Mouse (Mus musculus): ENCODE results near the gene Abhd5. TPM values are rescaled to one million over a fixed set of nuclear protein-coding genes. Genes with fewer than 3 reads are reported as not detected.

Gene Abhd5
- polyA plus RNA-seq, 1 experiment from 2014 or later = 15.9 TPM

DNA sequence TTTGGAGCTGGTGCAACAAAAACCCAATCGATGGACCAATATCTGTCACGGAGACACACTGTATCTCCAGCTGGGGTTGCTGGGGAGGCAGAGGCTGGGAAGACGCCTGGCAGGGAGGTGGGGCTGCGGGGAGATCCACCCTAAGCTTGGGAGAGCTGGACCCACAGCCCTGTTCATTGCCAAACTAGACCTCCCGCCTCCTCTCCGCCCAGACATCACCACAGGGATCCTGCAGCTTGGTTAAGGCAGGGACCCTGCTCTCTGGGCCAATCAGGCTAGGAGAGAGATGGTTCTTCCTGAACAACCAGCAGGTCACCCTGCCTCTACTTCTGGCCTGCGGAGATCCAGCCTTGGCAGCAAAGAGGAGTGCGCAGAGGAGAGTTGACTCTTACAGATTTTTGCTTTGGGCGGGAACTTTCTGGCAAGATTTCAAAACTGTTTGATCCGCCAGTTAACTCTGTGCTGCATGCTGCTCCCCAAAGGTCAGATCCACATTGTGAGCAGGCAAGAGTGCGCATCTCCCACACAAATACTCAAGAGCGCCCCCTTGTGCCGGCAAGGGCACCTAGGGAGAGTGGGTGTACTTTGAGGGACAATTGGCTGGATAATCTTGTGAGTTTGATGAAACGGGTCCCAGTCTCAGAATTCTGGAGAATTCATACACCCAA is 73.7 kb downstream of the Abhd5 start:
- no peak overlapping the region for H3K4me3 ChIP-seq (ENCODE audit: low read depth, low read length)
- no peak for ATAC-seq (replicated peaks; ENCODE audit: insufficient number of reproducible peaks, low FRiP score, low TSS enrichment)

DNA sequence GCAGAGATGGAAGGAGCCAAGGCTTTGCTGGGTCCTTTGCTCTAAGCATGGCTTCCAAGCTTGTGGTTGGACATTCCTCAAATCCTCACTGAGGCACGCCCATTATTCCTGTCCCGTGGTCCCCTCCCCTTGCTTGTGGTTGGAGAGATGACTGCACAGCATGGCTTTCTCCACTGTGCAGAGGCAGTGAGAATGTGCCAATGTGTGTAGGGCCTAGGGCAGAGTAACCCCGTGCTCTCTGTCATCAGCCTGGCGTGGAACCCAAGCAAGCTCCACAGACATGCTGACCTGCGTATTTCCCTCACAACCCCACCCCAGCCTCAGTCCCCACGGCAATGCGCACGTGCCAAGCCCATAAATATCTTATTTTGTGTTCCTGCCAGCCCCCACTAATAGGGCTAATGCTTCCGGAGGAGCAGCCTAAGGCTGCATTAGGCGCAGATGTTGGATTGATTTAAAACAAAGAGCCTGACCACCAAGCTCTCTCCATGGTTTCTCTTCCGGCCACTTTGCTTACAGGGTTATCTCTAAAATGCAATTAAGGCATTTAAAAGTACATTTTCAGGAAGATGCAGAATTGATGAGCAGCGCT is 77.7 kb downstream of the Abhd5 start:
- 75% methylated on average over 12 of the region's 12 CpGs for WGBS (ENCODE audit: insufficient replicate concordance)
- no peak overlapping the region for H3K4me2 ChIP-seq

More for the DNA sequence above, 73.7 kb downstream of the Abhd5 start:
- no peaks in the 10 kb centered on the region; the same call in 1 of the 2 replicates for H3K27me3 ChIP-seq (ENCODE audit: control insufficient read depth, insufficient read depth, low read length)
- H3K27ac ChIP-seq (ENCODE audit: low read depth, low read length) = no peak overlapping the region
- H3K9me3 ChIP-seq (replicated peaks; ENCODE audit: control insufficient read depth, low read length) = no peaks in the 10 kb centered on the region
- H3K4me1 ChIP-seq (ENCODE audit: control insufficient read depth, insufficient read depth, low read length) = no peaks in the 10 kb centered on the region
- 37% methylated on average over 14 of the region's 14 CpGs for WGBS (ENCODE audit: insufficient replicate concordance)
- no peaks in the 10 kb centered on the region for H3K36me3 ChIP-seq (ENCODE audit: control insufficient read depth, insufficient read depth, low read length)
- H3K4me2 ChIP-seq = peak overlapping the region; percentile 24
- H3K9ac ChIP-seq (ENCODE audit: low read depth, low read length) = no peak overlapping the region

GRCm38 (mm10) chr9:122429685-122430084 is 78.3 kb downstream of the Abhd5 start:
- no peaks in the 10 kb centered on the region for H3K27me3 ChIP-seq (ENCODE audit: control insufficient read depth, insufficient read depth, low read length)
- no peak overlapping the region for H3K4me3 ChIP-seq (ENCODE audit: low read depth, low read length)
- H3K4me1 ChIP-seq (ENCODE audit: control insufficient read depth, insufficient read depth, low read length) = no peaks in the 10 kb centered on the region
- H3K4me2 ChIP-seq = no peak overlapping the region
- 77% methylated on average over 1 of the region's 1 CpGs for WGBS (ENCODE audit: insufficient replicate concordance)
- H3K27ac ChIP-seq (ENCODE audit: low read depth, low read length) = no peak overlapping the region
- no peaks in the 10 kb centered on the region for H3K9me3 ChIP-seq (replicated peaks; ENCODE audit: control insufficient read depth, low read length)
- no peaks in the 10 kb centered on the region for H3K36me3 ChIP-seq (ENCODE audit: control insufficient read depth, insufficient read depth, low read length)
- H3K9ac ChIP-seq (ENCODE audit: low read depth, low read length) = no peak overlapping the region
- no peak for ATAC-seq (replicated peaks; ENCODE audit: insufficient number of reproducible peaks, low FRiP score, low TSS enrichment)

More for the DNA sequence above, 77.7 kb downstream of the Abhd5 start:
- Histone ChIP-seq H3K36me3 (ENCODE audit: control insufficient read depth, insufficient read depth, low read length) (no peaks in the 10 kb centered on the region), H3K9ac (ENCODE audit: low read depth, low read length) (no peak overlapping the region), H3K4me1 (ENCODE audit: control insufficient read depth, insufficient read depth, low read length) (no peaks in the 10 kb centered on the region), H3K4me3 (ENCODE audit: low read depth, low read length) (no peak overlapping the region), H3K27ac (ENCODE audit: low read depth, low read length) (no peak overlapping the region), H3K9me3 (replicated peaks; ENCODE audit: control insufficient read depth, low read length) (no peaks in the 10 kb centered on the region), H3K27me3 (ENCODE audit: control insufficient read depth, insufficient read depth, low read length) (no peaks in the 10 kb centered on the region)
- ATAC-seq (replicated peaks; ENCODE audit: insufficient number of reproducible peaks, low FRiP score, low TSS enrichment) = no peak

Other genes starting within 250 kb of the Abhd5 start
- gene Snrk, start 234.3 kb upstream of the Abhd5 start, polyA plus RNA-seq (2014; fragmentation: Nextera tagmentation; extraction: Ambion mirVana) = 30.6 and 32.9 TPM in 2 replicates
- 34.0 and 40.8 TPM in 2 replicates for gene Ano10, start 57.2 kb upstream of the Abhd5 start, polyA plus RNA-seq (2014; fragmentation: Nextera tagmentation; extraction: Ambion mirVana)